Mouse (Mus musculus): ENCODE data around the gene Xrcc1.
"Not testable (repeated sequence)": the region's sequence is repeated elsewhere in the genome, so short reads cannot be mapped to it uniquely, and the experiment has no call there.

Gene Xrcc1

GRCm38 (mm10) chr7:24546068-24546614 is at the start of gene Xrcc1, which contains the start of gene Pinlyp:
Gene Xrcc1 (plus strand): TSS chr7:24546289.
Gene Pinlyp (minus strand): TSS chr7:24546118.
- DNase-seq (ENCODE audit: low read depth, low spot score): no peak

- DNase-seq (ENCODE audit: low read depth, low spot score): no peak
Observed at GRCm38 (mm10) chr7:24499856-24500577, 46.1 kb upstream of the Xrcc1 start.

GRCm38 (mm10) chr7:24500929-24501328 is 45.2 kb upstream of the Xrcc1 start:
- no peak for DNase-seq (ENCODE audit: low read depth, low spot score)

- DNase-seq (ENCODE audit: low read depth, low spot score): no peak
Observed at GRCm38 (mm10) chr7:24501492-24501891, 44.6 kb upstream of the Xrcc1 start.

- no peak for DNase-seq (ENCODE audit: low read depth, low spot score)
Observed at GRCm38 (mm10) chr7:24504004-24504403, 42.1 kb upstream of the Xrcc1 start.

- DNase-seq (ENCODE audit: low read depth, low spot score): no peak
Observed at GRCm38 (mm10) chr7:24504868-24505267, 41.2 kb upstream of the Xrcc1 start.

GRCm38 (mm10) chr7:24505447-24506064 is 40.5 kb upstream of the Xrcc1 start:
- no peak for DNase-seq (ENCODE audit: low read depth, low spot score)

GRCm38 (mm10) chr7:24506065-24506459 is 40.0 kb upstream of the Xrcc1 start:
- no peak for DNase-seq (ENCODE audit: low read depth, low spot score)

GRCm38 (mm10) chr7:24506476-24506837 is 39.6 kb upstream of the Xrcc1 start:
- DNase-seq (ENCODE audit: low read depth, low spot score): no peak

GRCm38 (mm10) chr7:24506838-24507725 is 39.0 kb upstream of the Xrcc1 start, which contains the start of gene Zfp428:
Gene Zfp428 (plus strand): TSS chr7:24507006.
- DNase-seq (ENCODE audit: low read depth, low spot score): peak; percentile 70

GRCm38 (mm10) chr7:24507726-24508114 is 38.4 kb upstream of the Xrcc1 start:
- DNase-seq (ENCODE audit: low read depth, low spot score): no peak

- DNase-seq (ENCODE audit: low read depth, low spot score): no peak
Observed at GRCm38 (mm10) chr7:24512355-24512754, 33.7 kb upstream of the Xrcc1 start, which contains the start of gene AC161166.1. Gene AC161166.1 (minus strand): TSS chr7:24512455.

GRCm38 (mm10) chr7:24516319-24516718 is 29.8 kb upstream of the Xrcc1 start:
- not testable (repeated sequence) for DNase-seq (ENCODE audit: low read depth, low spot score)

- no peak for DNase-seq (ENCODE audit: low read depth, low spot score)
Observed at GRCm38 (mm10) chr7:24517077-24517476, 29.0 kb upstream of the Xrcc1 start.

GRCm38 (mm10) chr7:24517654-24518053 is 28.4 kb upstream of the Xrcc1 start:
- DNase-seq (ENCODE audit: low read depth, low spot score): no peak

- DNase-seq (ENCODE audit: low read depth, low spot score): no peak
Observed at GRCm38 (mm10) chr7:24519130-24519529, 27.0 kb upstream of the Xrcc1 start.

GRCm38 (mm10) chr7:24520054-24520453 is 26.0 kb upstream of the Xrcc1 start:
- not testable (repeated sequence) for DNase-seq (ENCODE audit: low read depth, low spot score)

- no peak for DNase-seq (ENCODE audit: low read depth, low spot score)
Observed at GRCm38 (mm10) chr7:24522805-24523204, 23.3 kb upstream of the Xrcc1 start.

GRCm38 (mm10) chr7:24523723-24524122 is 22.4 kb upstream of the Xrcc1 start:
- DNase-seq (ENCODE audit: low read depth, low spot score): no peak

GRCm38 (mm10) chr7:24524978-24525377 is 21.1 kb upstream of the Xrcc1 start:
- no peak for DNase-seq (ENCODE audit: low read depth, low spot score)

GRCm38 (mm10) chr7:24525686-24526420 is 20.2 kb upstream of the Xrcc1 start:
- no peak for DNase-seq (ENCODE audit: low read depth, low spot score)

Data from WW6 (cell line).